Mouse (Mus musculus): ENCODE data around the gene Slc25a44. TPM values are rescaled to one million over a fixed set of nuclear protein-coding genes. Genes with fewer than 3 reads are reported as not detected.
"Not testable (repeated sequence)": the region's sequence is repeated elsewhere in the genome, so short reads cannot be mapped to it uniquely, and the experiment has no call there.

Slc25a44 gene
- polyA plus RNA-seq, 1 experiment from 2014 or later = 17.9 TPM

- no peak overlapping the region for H3K4me3 ChIP-seq
- DNase-seq (ENCODE audit: extremely low spot score, low spot score) = no peak
- H3K4me1 ChIP-seq = peaks cover 30% of the 10 kb centered on the region
- no peaks in the 10 kb centered on the region for H3K9me3 ChIP-seq
- H3K27ac ChIP-seq = no peak overlapping the region
- 84% methylated on average over 8 of the region's 8 CpGs for WGBS
- no peaks in the 10 kb centered on the region for H3K36me3 ChIP-seq (replicated peaks)
- peaks cover 52% of the 10 kb centered on the region for H3K27me3 ChIP-seq (ENCODE audit: poor library complexity, severe bottlenecking)
Observed at GRCm38 (mm10) chr3:88446471-88447123, 21.7 kb upstream of the Slc25a44 start.

GRCm38 (mm10) chr3:88442888-88443287, 17.9 kb upstream of the Slc25a44 start:
- Histone ChIP-seq H3K36me3 (replicated peaks) (0 out of 2 replicates have a peak, but pooled peaks cover 4% of the 10 kb centered on the region), H3K4me1 (peaks cover 35% of the 10 kb centered on the region), H3K4me3 (no peak overlapping the region), H3K27me3 (ENCODE audit: poor library complexity, severe bottlenecking) (peaks cover 48% of the 10 kb centered on the region), H3K9me3 (no peaks in the 10 kb centered on the region), H3K27ac (no peak overlapping the region)
- WGBS = 83% methylated on average over 7 of the region's 7 CpGs
- no peak for DNase-seq (ENCODE audit: extremely low spot score, low spot score)

DNA sequence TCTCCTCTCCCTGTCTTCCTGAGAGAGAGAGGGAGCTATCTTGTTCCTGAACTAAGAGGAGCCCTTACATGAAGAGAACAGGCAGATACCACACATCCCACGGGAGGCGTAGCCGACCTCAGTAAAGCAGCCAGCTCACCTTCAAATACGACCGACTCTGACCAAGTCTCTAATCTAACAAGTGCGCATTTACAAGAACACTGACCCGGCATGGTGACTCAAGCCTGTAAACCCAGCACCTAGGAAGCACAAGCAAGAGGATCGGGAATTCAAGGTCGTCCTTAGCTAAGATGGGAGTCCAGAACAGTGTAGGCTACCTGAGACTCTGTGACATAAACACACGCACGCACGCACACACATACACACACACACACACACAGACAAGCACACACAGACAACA, 17.5 kb upstream of the Slc25a44 start:
- 85% methylated on average over 12 of the region's 12 CpGs for WGBS

GRCm38 (mm10) chr3:88440500-88441381, 15.8 kb upstream of the Slc25a44 start:
- H3K9me3 ChIP-seq = no peaks in the 10 kb centered on the region
- peaks cover 51% of the 10 kb centered on the region for H3K4me1 ChIP-seq
- H3K27me3 ChIP-seq (ENCODE audit: poor library complexity, severe bottlenecking) = peaks cover 44% of the 10 kb centered on the region
- H3K4me3 ChIP-seq = peak overlapping the region; percentile 26; the same call in 1 of the 2 replicates
- WGBS = 31% methylated on average over 27 of the region's 27 CpGs
- DNase-seq (ENCODE audit: extremely low spot score, low spot score) = no peak
- 0 out of 2 replicates have a peak overlapping the region, but pooled peaks have one; percentile 15 for H3K27ac ChIP-seq
- 0 out of 2 replicates have a peak, but pooled peaks cover 8% of the 10 kb centered on the region for H3K36me3 ChIP-seq (replicated peaks)

More for the DNA sequence above, 17.5 kb upstream of the Slc25a44 start:
- H3K9me3 ChIP-seq = no peaks in the 10 kb centered on the region
- H3K4me1 ChIP-seq = peaks cover 37% of the 10 kb centered on the region
- DNase-seq (ENCODE audit: extremely low spot score, low spot score) = no peak
- H3K4me3 ChIP-seq = no peak overlapping the region
- H3K36me3 ChIP-seq (replicated peaks) = 0 out of 2 replicates have a peak, but pooled peaks cover 8% of the 10 kb centered on the region
- no peak overlapping the region for H3K27ac ChIP-seq
- H3K27me3 ChIP-seq (ENCODE audit: poor library complexity, severe bottlenecking) = peaks cover 44% of the 10 kb centered on the region

- Histone ChIP-seq H3K27me3 (ENCODE audit: poor library complexity, severe bottlenecking) (peaks cover 44% of the 10 kb centered on the region), H3K36me3 (replicated peaks) (0 out of 2 replicates have a peak, but pooled peaks cover 8% of the 10 kb centered on the region), H3K27ac (no peak overlapping the region), H3K9me3 (no peaks in the 10 kb centered on the region), H3K4me1 (peaks cover 51% of the 10 kb centered on the region), H3K4me3 (no peak overlapping the region)
- 55% methylated on average over 4 of the region's 4 CpGs for WGBS
- no peak for DNase-seq (ENCODE audit: extremely low spot score, low spot score)
Observed at GRCm38 (mm10) chr3:88439582-88439981, 14.6 kb upstream of the Slc25a44 start.

- peak overlapping the region; percentile 81 for H3K27ac ChIP-seq
- peaks cover 51% of the 10 kb centered on the region for H3K4me1 ChIP-seq
- H3K27me3 ChIP-seq (ENCODE audit: poor library complexity, severe bottlenecking) = peaks cover 39% of the 10 kb centered on the region
- DNase-seq (ENCODE audit: extremely low spot score, low spot score) = no peak
- 77% methylated on average over 10 of the region's 10 CpGs for WGBS
- no peaks in the 10 kb centered on the region for H3K9me3 ChIP-seq
- peak overlapping the region; percentile 45 for H3K4me3 ChIP-seq
- H3K36me3 ChIP-seq (replicated peaks) = 0 out of 2 replicates have a peak, but pooled peaks cover 8% of the 10 kb centered on the region
Observed at GRCm38 (mm10) chr3:88437454-88437853, 12.5 kb upstream of the Slc25a44 start.

DNA sequence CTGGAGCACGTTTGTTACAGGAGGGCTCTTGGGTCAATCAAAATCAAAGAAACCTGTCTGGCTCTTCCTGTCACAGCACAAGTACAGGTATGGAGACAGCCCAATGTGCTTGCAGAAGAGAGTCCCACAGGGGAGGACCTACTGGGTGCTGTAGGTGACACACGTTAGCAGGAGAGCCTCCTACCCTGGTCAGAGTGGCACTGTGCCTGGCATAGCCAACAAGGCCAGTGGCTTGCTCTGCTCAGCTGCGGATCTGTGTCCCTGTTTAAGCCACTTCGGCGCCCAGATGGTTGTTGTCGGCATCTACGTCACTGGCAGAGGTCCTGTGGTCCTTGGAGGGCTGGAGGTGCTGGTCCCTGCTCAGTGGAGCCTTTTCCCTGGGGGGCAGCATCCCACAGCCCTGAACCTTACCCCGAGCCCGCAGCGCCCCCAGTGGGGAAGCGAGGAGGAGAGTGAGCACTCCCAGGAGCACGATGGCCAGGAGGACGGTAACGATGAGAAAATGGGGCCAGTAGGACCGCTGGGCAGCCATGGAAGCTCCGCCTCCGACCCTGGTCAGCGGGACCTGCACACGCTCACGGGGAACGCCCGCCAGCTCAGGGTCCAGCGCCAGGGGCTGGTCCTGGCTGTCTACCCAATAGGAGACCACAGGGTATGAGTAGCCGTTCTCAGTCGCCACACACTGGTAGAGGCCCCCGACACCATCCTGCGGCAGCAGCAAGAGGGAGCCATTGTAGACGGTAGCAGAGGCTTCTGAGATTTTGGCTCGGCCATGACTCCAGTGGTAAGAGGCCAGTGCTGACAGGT, 11.7 kb upstream of the Slc25a44 start:
- Histone ChIP-seq H3K36me3 (replicated peaks) (0 out of 2 replicates have a peak, but pooled peaks cover 8% of the 10 kb centered on the region), H3K9me3 (no peaks in the 10 kb centered on the region), H3K27ac (peak overlapping the region; percentile 81), H3K4me1 (peaks cover 51% of the 10 kb centered on the region), H3K4me3 (peak overlapping the region; percentile 45), H3K27me3 (ENCODE audit: poor library complexity, severe bottlenecking) (peaks cover 33% of the 10 kb centered on the region)
- WGBS = 10% methylated on average over 29 of the region's 29 CpGs
- peak; percentile 79 for DNase-seq (ENCODE audit: extremely low spot score, low spot score)

DNA sequence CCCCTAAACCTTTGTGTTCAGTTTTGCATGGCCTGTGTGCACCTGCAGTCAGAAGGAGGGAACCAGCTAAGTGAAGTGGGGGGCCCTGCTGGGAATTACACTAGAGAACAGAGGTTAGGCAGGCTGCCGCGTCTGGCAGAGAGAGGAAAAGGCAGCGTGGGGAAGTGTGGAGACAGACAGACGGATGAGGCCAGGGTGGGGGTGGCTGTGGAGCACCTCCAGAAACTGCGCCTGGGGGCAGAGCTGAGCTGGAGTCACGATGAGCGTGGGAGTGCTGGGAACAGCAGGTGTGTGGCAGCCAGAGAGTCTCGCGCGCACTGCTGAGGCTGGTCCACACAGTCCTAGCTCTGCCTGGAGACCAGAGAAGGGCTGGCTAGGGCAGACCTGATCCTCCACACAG, 10.6 kb upstream of the Slc25a44 start:
- H3K27me3 ChIP-seq (ENCODE audit: poor library complexity, severe bottlenecking) = peaks cover 23% of the 10 kb centered on the region
- H3K27ac ChIP-seq = no peak overlapping the region
- H3K36me3 ChIP-seq (replicated peaks) = 0 out of 2 replicates have a peak, but pooled peaks cover 8% of the 10 kb centered on the region
- 75% methylated on average over 10 of the region's 10 CpGs for WGBS
- DNase-seq (ENCODE audit: extremely low spot score, low spot score) = no peak
- no peaks in the 10 kb centered on the region for H3K9me3 ChIP-seq
- peaks cover 44% of the 10 kb centered on the region for H3K4me1 ChIP-seq
- H3K4me3 ChIP-seq = no peak overlapping the region

DNA sequence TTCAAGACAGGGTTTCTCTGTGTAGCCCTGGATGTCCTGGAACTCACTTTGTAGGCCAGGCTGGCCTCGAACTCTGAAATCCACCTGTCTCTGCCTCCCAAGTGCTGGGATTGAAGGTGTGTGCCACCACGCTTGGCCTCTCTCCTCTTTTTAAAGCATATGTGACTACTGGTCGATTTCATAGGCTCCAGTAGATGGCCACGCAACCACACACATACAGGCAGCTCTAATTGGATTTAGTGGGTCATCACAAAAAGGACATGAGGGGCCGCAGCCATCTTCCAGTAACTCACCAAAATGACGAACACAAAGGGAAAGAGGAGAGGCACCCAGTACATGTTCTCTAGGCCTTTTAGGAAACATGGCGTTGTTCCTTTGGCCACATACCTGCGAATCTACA, 3.7 kb upstream of the Slc25a44 start:
- H3K27me3 ChIP-seq (ENCODE audit: poor library complexity, severe bottlenecking); H3K36me3 ChIP-seq (replicated peaks); DNase-seq (ENCODE audit: extremely low spot score, low spot score); H3K9me3 ChIP-seq; H3K27ac ChIP-seq; H3K4me3 ChIP-seq: not testable (repeated sequence)
- WGBS = 80% methylated on average over 8 of the region's 8 CpGs
- peaks cover 19% of the 10 kb centered on the region for H3K4me1 ChIP-seq

GRCm38 (mm10) chr3:88427342-88427905, 2.5 kb upstream of the Slc25a44 start:
- Histone ChIP-seq H3K27ac (no peak overlapping the region), H3K27me3 (ENCODE audit: poor library complexity, severe bottlenecking) (no peaks in the 10 kb centered on the region), H3K4me3 (no peak overlapping the region), H3K4me1 (peaks cover 26% of the 10 kb centered on the region), H3K36me3 (replicated peaks) (no peaks in the 10 kb centered on the region), H3K9me3 (no peaks in the 10 kb centered on the region)
- no peak for DNase-seq (ENCODE audit: extremely low spot score, low spot score)
- 90% methylated on average over 4 of the region's 4 CpGs for WGBS

DNA sequence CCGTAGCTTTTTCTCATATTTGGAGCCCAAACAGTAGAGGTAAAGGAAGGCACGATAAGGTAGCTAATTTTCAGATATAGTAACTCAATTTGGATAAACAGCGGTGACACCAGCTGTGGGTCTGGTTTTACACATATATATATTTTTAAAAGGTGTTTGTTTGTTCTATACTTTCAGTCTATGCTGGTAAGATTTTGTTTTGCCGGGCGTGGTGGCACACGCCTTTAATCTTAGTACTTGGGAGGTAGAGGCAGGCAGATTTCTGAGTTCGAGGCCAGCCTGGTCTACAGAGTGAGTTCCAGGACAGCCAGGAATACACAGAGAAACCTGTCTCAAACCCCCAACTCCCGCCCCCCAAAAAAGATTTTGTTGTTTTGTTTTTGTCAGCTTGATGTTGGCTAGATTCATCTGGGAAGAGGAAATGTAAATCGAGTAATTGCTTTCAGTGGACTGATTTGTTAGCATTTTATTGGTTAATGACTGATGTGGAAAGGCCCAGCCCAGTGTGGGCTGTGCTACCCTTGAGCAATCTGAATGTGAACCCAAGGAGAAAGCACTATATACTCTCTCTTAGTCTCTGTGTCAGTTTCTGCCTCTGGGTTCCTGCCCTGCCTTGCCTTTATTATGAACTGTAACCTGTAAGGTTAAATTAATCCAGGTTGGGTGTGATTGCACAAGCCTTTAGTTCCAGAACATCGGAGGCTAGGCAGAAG, 925 bp upstream of the Slc25a44 start:
- H3K27me3 ChIP-seq (ENCODE audit: poor library complexity, severe bottlenecking) = no peaks in the 10 kb centered on the region
- no peak for DNase-seq (ENCODE audit: extremely low spot score, low spot score)
- peaks cover 12% of the 10 kb centered on the region for H3K36me3 ChIP-seq (replicated peaks)
- 86% methylated on average over 10 of the region's 10 CpGs for WGBS
- no peaks in the 10 kb centered on the region for H3K9me3 ChIP-seq
- H3K27ac ChIP-seq = peak overlapping the region; percentile 80
- H3K4me3 ChIP-seq = peak overlapping the region; percentile 88; the same call in 1 of the 2 replicates
- H3K4me1 ChIP-seq = peaks cover 33% of the 10 kb centered on the region
